Mouse (Mus musculus): ENCODE data around the gene Krtap3-3.

DNA sequence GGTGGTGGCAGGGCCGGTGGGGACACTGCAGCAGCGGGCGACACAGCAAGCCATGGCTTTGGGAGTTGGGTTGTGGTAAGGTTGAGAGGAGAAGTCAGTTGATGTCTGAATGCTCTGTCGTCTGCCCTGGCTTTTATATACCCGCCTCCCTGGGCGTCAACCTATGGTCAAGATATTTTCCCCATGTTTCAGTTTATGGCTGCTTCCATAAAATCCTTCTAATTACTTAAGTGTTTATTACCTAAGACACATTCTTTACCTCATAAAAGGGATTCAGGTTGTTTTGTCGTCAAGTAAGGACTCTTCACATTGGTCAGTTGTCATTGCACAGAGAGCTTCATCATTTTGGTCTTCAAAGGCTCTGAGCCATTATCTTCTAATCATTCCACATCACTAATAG, 15.9 kb upstream of the Krtap3-3 start, which contains the start of gene Krtap3-1:
- TF ChIP-seq POLR2A (IDR thresholded peaks at IDR 0.05; ENCODE audit: insufficient read depth, low read depth, low read length) (no peak), CTCF (IDR thresholded peaks at IDR 0.05; ENCODE audit: insufficient read depth, low read depth, low read length) (no peak)

All from olfactory bulb, adult 2 months (tissue).